Mouse (Mus musculus) small intestine, adult 2 months (tissue): ENCODE data around the gene Cadm4.
"Not testable (repeated sequence)": the region's sequence is repeated elsewhere in the genome, so short reads cannot be mapped to it uniquely, and the experiment has no call there.

Source experiments
- CTCF ChIP-seq: fragments of 200-500 bp; IDR thresholded peaks from 2 replicates; pipeline ENCODE4 v1.5.1; 2012; ENCODE audit warnings: low read depth, mild to moderate bottlenecking, control low read depth, inconsistent platforms, low read length, moderate library complexity, mixed read lengths; ENCODE audit not compliant: insufficient replicate concordance, insufficient read length; ENCODE audit errors: extremely low read depth
- POLR2A ChIP-seq: fragments of 200-500 bp; IDR thresholded peaks from 2 replicates; pipeline ENCODE4 v1.6.1; 2012; ENCODE audit warnings: low read depth, mild to moderate bottlenecking, control low read depth, inconsistent platforms, low read length, moderate library complexity

DNA sequence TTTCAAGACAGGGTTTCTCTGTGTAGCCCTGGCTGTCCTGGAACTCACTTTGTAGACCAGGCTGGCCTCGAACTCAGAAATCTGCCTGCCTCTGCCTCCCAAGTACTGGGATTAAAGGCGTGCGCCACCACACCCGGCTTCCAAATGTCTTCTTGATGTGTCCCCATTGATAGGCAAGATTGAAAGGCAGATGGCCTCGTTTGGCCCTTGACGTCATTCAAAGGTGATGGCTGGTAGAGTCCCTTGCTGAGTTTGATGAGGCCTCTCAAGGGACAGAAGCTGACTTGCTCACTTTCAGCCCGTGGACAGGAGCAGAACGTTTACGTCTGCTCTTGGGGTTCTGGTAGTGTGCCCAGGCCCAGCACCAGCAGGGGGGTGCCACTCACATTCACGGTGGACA is 38.2 kb downstream of the Cadm4 start:
- not testable (repeated sequence) for TF ChIP-seq POLR2A, CTCF
